Mouse (Mus musculus): ENCODE measurements around the gene Kremen2.

- TF ChIP-seq CTCF (IDR thresholded peaks at IDR 0.05; ENCODE audit: extremely low read depth, insufficient read depth, low read length): no peak
- TF ChIP-seq POLR2A (IDR thresholded peaks at IDR 0.05; ENCODE audit: extremely low read depth, insufficient read depth, low read length): no peak
Measured at GRCm38 (mm10) chr17:23749400-23750191, 4.0 kb upstream of the Kremen2 start.

All from cortical plate, adult 2 months (tissue).